Mouse (Mus musculus) cerebellum, adult 2 months (tissue): ENCODE data around the gene Synj2. TPM values are rescaled to one million over a fixed set of nuclear protein-coding genes. Genes with fewer than 3 reads are reported as not detected.

Experiments
- DNase-seq, 2 experiments: peaks; one replicate each; pipeline ENCODE4 v3.0.0; 2021
- H3K27ac ChIP-seq: fragments of 200-500 bp; 2 replicates; pipeline ENCODE4 v1.5.1; 2012; ENCODE audit warnings: low read length, control low read depth, inconsistent platforms; ENCODE audit not compliant: insufficient read depth
- H3K27me3 ChIP-seq: fragments of 200-500 bp; 2 replicates; pipeline ENCODE4 v1.6.1; 2012; ENCODE audit warnings: inconsistent platforms, mild to moderate bottlenecking, low read length, moderate library complexity; ENCODE audit not compliant: control insufficient read depth, insufficient read depth
- H3K4me1 ChIP-seq: fragments of 200-500 bp; 2 replicates; pipeline ENCODE4 v1.6.1; 2011; ENCODE audit warnings: low read length; ENCODE audit not compliant: control insufficient read depth, insufficient read depth
- H3K4me3 ChIP-seq: fragments of 200-500 bp; replicated peaks from 2 replicates; pipeline ENCODE3; 2011; ENCODE audit warnings: mild to moderate bottlenecking, low read depth, low read length, control low read depth; ENCODE audit not compliant: insufficient read depth
- CTCF ChIP-seq: fragments of 200-500 bp; IDR thresholded peaks from 2 replicates; pipeline ENCODE4 v1.5.1; 2011; ENCODE audit warnings: low read depth, mild to moderate bottlenecking, control low read depth, low read length, moderate library complexity, borderline replicate concordance; ENCODE audit not compliant: insufficient read depth
- POLR2A ChIP-seq: fragments of 200-500 bp; IDR thresholded peaks from 2 replicates; pipeline ENCODE4 v1.6.1; 2011; ENCODE audit warnings: low read length, control low read depth, borderline replicate concordance; ENCODE audit not compliant: insufficient read depth
- WGBS: fragments of 180-500 bp; shearing (Covaris S2); methylation state at CpG from one replicate; pipeline ENCODE4 v1.1.7; 2018; 5-methylcytosine and 5-hydroxymethylcytosine counted together
- polyA plus RNA-seq: library from polyadenylated mRNA; depleted of rRNA; stranded (reverse); fragments of >200 nt; gene quantifications from 2 replicates; pipeline ENCODE4 v1.2.3, GENCODE M21; 2012

Synj2 gene
- polyA plus RNA-seq, 1 experiment, result 25.1 TPM

GRCm38 (mm10) chr17:5901381-5901780 lies 39.7 kb upstream of the Synj2 start:
- Histone ChIP-seq H3K27me3 (no peaks in the 10 kb centered on the region), H3K27ac (no peak overlapping the region), H3K4me3 (no peak overlapping the region), H3K4me1 (peaks cover 9% of the 10 kb centered on the region; the same call in 1 of the 2 replicates)
- DNase-seq, result no peak
- no peak for TF ChIP-seq CTCF
- TF ChIP-seq POLR2A, result no peak
- WGBS, result 84% methylated on average over 5 of the region's 5 CpGs

DNA sequence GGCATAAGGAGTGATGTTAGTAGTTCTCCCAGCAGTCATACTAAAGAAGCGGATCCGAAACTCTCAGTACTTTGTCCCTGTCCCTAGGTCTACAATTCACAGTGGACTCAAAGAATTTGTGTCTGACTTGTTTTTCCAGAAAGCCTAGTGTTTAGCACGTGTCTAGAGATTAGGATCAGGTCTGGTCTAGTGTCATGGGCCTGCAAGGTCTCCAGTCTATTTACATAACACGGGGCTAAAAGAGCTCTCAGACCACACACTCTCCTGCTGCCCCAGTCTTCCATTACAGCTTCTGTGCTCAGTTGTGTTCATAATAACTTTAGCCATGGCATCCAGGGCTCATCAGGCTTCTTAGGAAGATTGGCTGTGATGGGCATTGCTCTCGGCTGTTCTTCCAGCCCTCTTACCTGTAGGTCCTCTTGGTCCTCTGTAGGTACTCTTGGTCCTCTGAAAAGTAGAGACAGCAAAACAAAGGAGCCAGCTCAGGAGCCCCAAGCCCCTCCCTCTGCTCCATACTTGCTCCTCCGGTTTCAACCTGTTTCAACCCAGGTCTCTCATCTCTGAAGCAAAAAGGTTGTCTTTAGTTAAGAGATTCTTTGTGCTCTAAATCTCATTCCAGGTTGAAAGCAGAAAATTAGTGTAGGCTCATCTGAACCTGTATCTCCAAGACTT lies 37.3 kb upstream of the Synj2 start:
- DNase-seq, result no peak
- Histone ChIP-seq H3K27ac (no peak overlapping the region), H3K27me3 (no peaks in the 10 kb centered on the region), H3K4me3 (no peak overlapping the region), H3K4me1 (no peaks in the 10 kb centered on the region)
- 89% methylated on average over 6 of the region's 6 CpGs for WGBS
- TF ChIP-seq POLR2A (no peak), CTCF (no peak)

GRCm38 (mm10) chr17:5909681-5910080 lies 31.4 kb upstream of the Synj2 start:
- WGBS, result 92% methylated on average over 4 of the region's 4 CpGs
- H3K4me3 ChIP-seq, result no peak overlapping the region
- no peak for TF ChIP-seq CTCF
- no peaks in the 10 kb centered on the region; the same call in 1 of the 2 replicates for H3K4me1 ChIP-seq
- H3K27ac ChIP-seq, result no peak overlapping the region
- no peaks in the 10 kb centered on the region for H3K27me3 ChIP-seq
- DNase-seq, result no peak

GRCm38 (mm10) chr17:5911591-5911990 lies 29.5 kb upstream of the Synj2 start:
- Histone ChIP-seq H3K27me3 (no peaks in the 10 kb centered on the region), H3K4me3 (no peak overlapping the region), H3K4me1 (no peaks in the 10 kb centered on the region; the same call in 1 of the 2 replicates), H3K27ac (no peak overlapping the region)
- WGBS, result 74% methylated on average over 12 of the region's 12 CpGs
- DNase-seq, result peak; percentile 25 to 44
- no peak for TF ChIP-seq CTCF
- no peak for TF ChIP-seq POLR2A

GRCm38 (mm10) chr17:5912797-5913196 lies 28.3 kb upstream of the Synj2 start:
- WGBS, result 98% methylated on average over 4 of the region's 4 CpGs
- no peaks in the 10 kb centered on the region for H3K27me3 ChIP-seq
- no peak for DNase-seq
- TF ChIP-seq CTCF (no peak), POLR2A (no peak)
- H3K4me3 ChIP-seq, result no peak overlapping the region
- H3K27ac ChIP-seq, result no peak overlapping the region
- H3K4me1 ChIP-seq, result no peaks in the 10 kb centered on the region; the same call in 1 of the 2 replicates

DNA sequence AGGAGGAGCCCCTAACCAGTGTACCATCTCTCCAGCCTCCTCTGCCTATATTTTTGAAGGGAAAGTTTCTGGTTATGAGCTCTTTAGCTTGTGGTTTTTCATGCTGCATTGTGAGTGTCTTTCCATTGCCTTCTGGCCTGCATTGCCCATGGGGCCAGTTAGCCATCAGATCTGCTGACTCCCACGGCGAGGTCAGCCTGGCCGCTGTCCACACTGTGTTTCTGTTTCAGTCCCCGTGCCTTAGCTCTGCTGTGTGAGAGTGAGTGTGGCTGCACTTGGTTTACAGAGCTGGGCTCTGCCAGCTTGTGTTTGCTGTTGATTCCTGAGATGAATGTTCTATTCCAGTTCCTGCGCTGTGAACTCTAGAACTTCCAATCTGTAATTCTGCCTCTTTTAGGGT lies 26.9 kb upstream of the Synj2 start:
- no peak overlapping the region for H3K27ac ChIP-seq
- DNase-seq, result no peak
- WGBS, result 46% methylated on average over 5 of the region's 5 CpGs
- TF ChIP-seq CTCF (no peak), POLR2A (no peak)
- H3K27me3 ChIP-seq, result no peaks in the 10 kb centered on the region
- no peaks in the 10 kb centered on the region; the same call in 1 of the 2 replicates for H3K4me1 ChIP-seq
- no peak overlapping the region for H3K4me3 ChIP-seq

DNA sequence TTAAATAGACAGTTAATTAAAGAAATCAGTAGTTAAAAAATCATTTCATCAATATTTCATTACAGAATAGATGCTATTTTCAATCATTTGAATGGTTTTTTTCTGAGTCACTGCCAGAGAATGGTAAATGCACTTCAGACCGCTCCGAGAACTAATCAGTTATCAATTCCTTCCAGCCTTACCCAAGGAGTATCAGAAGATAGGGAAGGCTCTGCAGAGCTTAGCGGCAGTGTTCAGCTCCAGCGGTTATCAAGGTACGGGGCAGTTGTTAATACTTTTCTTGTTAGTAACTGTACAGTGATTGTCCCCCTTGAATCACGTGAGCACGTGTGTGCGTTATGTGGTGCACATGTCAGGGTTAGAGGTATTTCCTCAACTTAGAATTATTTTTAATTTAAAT lies 19.1 kb upstream of the Synj2 start:
- Histone ChIP-seq H3K4me3 (no peak overlapping the region), H3K4me1 (peaks cover 3% of the 10 kb centered on the region; the same call in 1 of the 2 replicates), H3K27ac (no peak overlapping the region), H3K27me3 (no peaks in the 10 kb centered on the region)
- 97% methylated on average over 8 of the region's 8 CpGs for whole genome bisulfite sequencing
- no peak for TF ChIP-seq CTCF
- no peak for TF ChIP-seq POLR2A
- DNase-seq, result no peak

DNA sequence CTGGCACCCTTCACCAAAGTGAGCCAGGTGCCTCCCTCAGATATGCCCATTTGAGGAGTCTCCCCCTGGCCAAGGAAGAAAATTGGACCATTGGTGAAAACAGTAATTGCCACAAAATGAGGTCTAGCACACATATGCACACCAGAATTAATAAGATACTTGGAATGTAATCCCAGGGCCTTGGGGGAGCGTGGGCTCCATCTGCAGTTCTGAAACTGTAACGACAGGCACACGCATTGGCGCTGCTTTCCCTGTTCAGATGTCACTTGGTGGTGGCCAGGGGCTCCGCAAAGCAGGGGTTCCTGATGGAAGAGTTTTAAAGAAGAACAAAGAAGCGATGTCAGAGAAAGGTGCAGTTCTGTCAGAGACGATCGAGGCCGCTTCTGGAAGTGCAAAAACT lies 17.8 kb upstream of the Synj2 start:
- no peak overlapping the region for H3K4me3 ChIP-seq
- 66% methylated on average over 9 of the region's 9 CpGs for WGBS
- TF ChIP-seq POLR2A (no peak), CTCF (peak; percentile 72)

More for the DNA sequence above, 17.8 kb upstream of the Synj2 start:
- H3K27me3 ChIP-seq, result no peaks in the 10 kb centered on the region
- peaks cover 3% of the 10 kb centered on the region; the same call in 1 of the 2 replicates for H3K4me1 ChIP-seq
- peak; percentile 33 to 45 for DNase-seq
- no peak overlapping the region for H3K27ac ChIP-seq
